In genomic region chr2:92138736-92139135, GRCm38 (mm10) we compare ENCODE assay signal across 25 mouse cellular contexts. TPM values are rescaled to one million over a fixed set of nuclear protein-coding genes. Genes with fewer than 3 reads are reported as not detected.
A peak's percentile ranks its signal among the peaks of the same experiment; 100 is the strongest.
DNase-seq lines count a peak whose midpoint lies in the region; ATAC-seq and TF ChIP-seq lines count a peak whose summit lies in the region.
"Had no signal": no experiment of that assay in that cellular context is flagged by ENCODE, and none has a peak within 500 bp of the region (broad histone marks: within the 10 kb centered on the region; RNA-seq: fewer than 3 reads in every experiment).

No protein-coding gene starts in this region.

- no peaks in the 10 kb centered on the region for H3K36me3 ChIP-seq in lung, embryonic 14.5 days (ENCODE audit: insufficient read depth)
- H3K36me3 ChIP-seq: embryonic facial prominence, embryonic 10.5 days; heart, embryonic 13.5 days; kidney, embryonic 15.5 days; limb, embryonic 13.5 days; midbrain, embryonic 13.5 days; neural tube, embryonic 13.5 days had no signal

- H3K9ac ChIP-seq in lung, embryonic 14.5 days, result no peak overlapping the region
- H3K9ac ChIP-seq: forebrain, postnatal 0 days; heart, embryonic 13.5 days; kidney, embryonic 15.5 days; limb, embryonic 13.5 days; liver, embryonic 14.5 days; midbrain, embryonic 13.5 days; neural tube, embryonic 13.5 days had no signal

- TF ChIP-seq CTCF in lung, embryonic 14.5 days (IDR thresholded peaks at IDR 0.05; ENCODE audit: low read depth), result no peak

- no peaks in the 10 kb centered on the region for H3K27me3 ChIP-seq in lung, embryonic 14.5 days (ENCODE audit: insufficient read depth, low read length)
- H3K27me3 ChIP-seq: heart, embryonic 13.5 days; kidney, embryonic 15.5 days; limb, embryonic 13.5 days; midbrain, embryonic 13.5 days; neural tube, embryonic 13.5 days had no signal

- ATAC-seq in lung, embryonic 14.5 days (ENCODE audit: insufficient read depth), result peak; percentile 62; the same call in 1 of the 2 replicates
- ATAC-seq: forebrain, postnatal 0 days; hindbrain, embryonic 16.5 days; lung, postnatal 0 days; midbrain, embryonic 13.5 days had no signal

- H3K27ac ChIP-seq in lung, embryonic 14.5 days (ENCODE audit: low read depth), result no peak overlapping the region
- H3K27ac ChIP-seq: embryonic facial prominence, embryonic 10.5 days; heart, embryonic 13.5 days; kidney, embryonic 15.5 days; limb, embryonic 13.5 days; liver, embryonic 14.5 days; midbrain, embryonic 13.5 days; neural tube, embryonic 13.5 days had no signal

- DNase-seq in adrenal gland, adult 2 months, result peak; percentile 18
- no peak for DNase-seq in adrenal gland, postnatal 25 days
- DNase-seq in heart, postnatal 10 days, result peak; percentile 24 to 25
- no peak for DNase-seq in heart, postnatal 25 days (ENCODE audit: low spot score)
- peak; percentile 68 for DNase-seq in lung, embryonic 14.5 days
- no peak for DNase-seq in lung, postnatal 4 days
- peak; percentile 35 for DNase-seq in MN1 (ENCODE audit: low spot score)
- DNase-seq: cerebellum, adult 11 months; forebrain, postnatal 0 days; gastrocnemius, postnatal 14 days; kidney, adult 11 months; layer of hippocampus, postnatal 36 days; right cerebral cortex, adult 18-20 months; right cerebral cortex, postnatal 4 days; thymus, postnatal 14 days had no signal

- intact Hi-C loops in heart, postnatal 10 days (cut with DNase I), result no loop called here
- intact Hi-C loops in heart, postnatal 25 days (cut with DNase I), result no loop called here

- no peaks in the 10 kb centered on the region for H3K9me3 ChIP-seq in lung, embryonic 14.5 days (ENCODE audit: low read depth, low read length)
- H3K9me3 ChIP-seq: embryonic facial prominence, embryonic 10.5 days; heart, embryonic 13.5 days; kidney, embryonic 15.5 days; limb, embryonic 13.5 days; midbrain, embryonic 13.5 days; neural tube, embryonic 13.5 days had no signal

- no peak overlapping the region for H3K4me3 ChIP-seq in lung, embryonic 14.5 days (ENCODE audit: low read depth, low read length)
- H3K4me3 ChIP-seq: embryonic facial prominence, embryonic 10.5 days; heart, embryonic 13.5 days; kidney, embryonic 15.5 days; limb, embryonic 13.5 days; midbrain, embryonic 13.5 days; myocyte; neural tube, embryonic 13.5 days had no signal

- H3K4me1 ChIP-seq in lung, embryonic 14.5 days (ENCODE audit: insufficient read depth), result peaks cover 4% of the 10 kb centered on the region; the same call in 1 of the 2 replicates

- H3K4me2 ChIP-seq in lung, embryonic 14.5 days, result no peak overlapping the region
- H3K4me2 ChIP-seq: heart, embryonic 13.5 days; kidney, embryonic 15.5 days; limb, embryonic 13.5 days; midbrain, embryonic 13.5 days; neural tube, embryonic 13.5 days had no signal

RNA-seq across cellular contexts. Expression of gene Phf21a, which starts 45.8 kb away (rescaled TPM):
- 10 to 100 TPM; 66.5 to 82.4 TPM for total RNA-seq in adrenal gland, adult 2 months (2021)
- polyA plus RNA-seq in adrenal gland, adult 2 months (2012; rRNA removed), result 24.4 and 27.2 TPM in 2 replicates
- 91.3 and 95.3 TPM in 2 replicates for total RNA-seq in adrenal gland, postnatal 25 days (2021)
- total RNA-seq in heart, postnatal 10 days (2021), result 10 to 100 TPM; 31.3 to 42.1 TPM
- total RNA-seq in heart, postnatal 25 days (2021), result 10 to 100 TPM; 26.2 to 37.6 TPM
- 24.9 and 26.1 TPM in 2 replicates for polyA plus RNA-seq in lung, embryonic 14.5 days (2014; fragmentation: Nextera tagmentation; extraction: Ambion mirVana)

Comparison
In these comparisons a context has a peak if more than half of its experiments do, and no peak if none do; other contexts are left out.
1. DNase-seq: peak in adrenal gland, adult 2 months (single experiment), heart, postnatal 10 days (2 of 2), lung, embryonic 14.5 days (single experiment) and MN1 (single experiment); none in adrenal gland, postnatal 25 days (single experiment), heart, postnatal 25 days (single experiment) and lung, postnatal 4 days (0 of 2).